Mouse (Mus musculus) bone marrow macrophage, adult 2 months (primary cell): Measurements from ENCODE around the gene Cnih2. TPM values are rescaled to one million over a fixed set of nuclear protein-coding genes. Genes with fewer than 3 reads are reported as not detected.

Experiments used
- H3K27ac ChIP-seq: 2 replicates; pipeline ENCODE4 v1.5.1; 2012; ENCODE audit warnings: low read depth, low read length; ENCODE audit not compliant: insufficient read depth
- H3K4me1 ChIP-seq: 2 replicates; pipeline ENCODE4 v1.6.1; 2012; ENCODE audit warnings: low read length; ENCODE audit not compliant: control insufficient read depth, insufficient read depth
- H3K4me3 ChIP-seq: 2 replicates; pipeline ENCODE4 v1.5.1; 2012; ENCODE audit warnings: mild to moderate bottlenecking, low read length, moderate library complexity; ENCODE audit not compliant: insufficient read depth
- CTCF ChIP-seq: IDR thresholded peaks from 2 replicates; pipeline ENCODE4 v1.5.1; 2012; ENCODE audit warnings: low read depth, mild to moderate bottlenecking, low read length, moderate library complexity
- POLR2A ChIP-seq: IDR thresholded peaks from 2 replicates; pipeline ENCODE4 v1.6.1; 2012; ENCODE audit warnings: mild to moderate bottlenecking, low read depth, low read length, borderline replicate concordance
- polyA plus RNA-seq: library from polyadenylated mRNA; stranded (reverse); fragments of >200 nt; gene quantifications from 2 replicates; pipeline ENCODE4 v1.2.4, GENCODE M21; 2012; ENCODE audit not compliant: missing spikeins, insufficient read depth, insufficient read length

Gene Cnih2
- polyA plus RNA-seq, 1 experiment, result not detected

GRCm38 (mm10) chr19:5069486-5069885, 28.8 kb downstream of the Cnih2 start:
- no peak for TF ChIP-seq CTCF
- no peak for TF ChIP-seq POLR2A
- Histone ChIP-seq H3K27ac (no peak overlapping the region), H3K4me1 (peaks cover 12% of the 10 kb centered on the region; the same call in 1 of the 2 replicates), H3K4me3 (no peak overlapping the region)

GRCm38 (mm10) chr19:5068570-5069234, 29.6 kb downstream of the Cnih2 start:
- Histone ChIP-seq H3K4me1 (peaks cover 8% of the 10 kb centered on the region; the same call in 1 of the 2 replicates), H3K27ac (no peak overlapping the region), H3K4me3 (no peak overlapping the region)
- TF ChIP-seq POLR2A, result no peak
- TF ChIP-seq CTCF, result no peak

- Histone ChIP-seq H3K27ac (no peak within 1 kb of the TSS), H3K4me3 (no peak within 1 kb of the TSS), H3K4me1 (peaks cover 6% of the 10 kb centered on the region; the same call in 1 of the 2 replicates)
- TF ChIP-seq POLR2A (no peak), CTCF (no peak)
Observed at GRCm38 (mm10) chr19:5067867-5068569, 30.3 kb downstream of the Cnih2 start, which contains the start of gene Cd248. Cd248 (plus strand) TSS chr19:5068078.

GRCm38 (mm10) chr19:5067040-5067799, 31.1 kb downstream of the Cnih2 start:
- no peak for TF ChIP-seq CTCF
- no peak for TF ChIP-seq POLR2A
- H3K27ac ChIP-seq, result no peak overlapping the region
- peaks cover under 1% of the 10 kb centered on the region; the same call in 1 of the 2 replicates for H3K4me1 ChIP-seq
- no peak overlapping the region for H3K4me3 ChIP-seq

- no peak overlapping the region for H3K27ac ChIP-seq
- H3K4me3 ChIP-seq, result no peak overlapping the region
- no peaks in the 10 kb centered on the region for H3K4me1 ChIP-seq
- TF ChIP-seq CTCF (no peak), POLR2A (no peak)
Observed at GRCm38 (mm10) chr19:5065104-5065503, 33.2 kb downstream of the Cnih2 start.

- no peaks in the 10 kb centered on the region for H3K4me1 ChIP-seq
- no peak overlapping the region for H3K4me3 ChIP-seq
- TF ChIP-seq CTCF, result no peak
- TF ChIP-seq POLR2A, result no peak
- no peak overlapping the region for H3K27ac ChIP-seq
Observed at GRCm38 (mm10) chr19:5062446-5062845, 35.9 kb downstream of the Cnih2 start.

GRCm38 (mm10) chr19:5062041-5062440, 36.3 kb downstream of the Cnih2 start:
- Histone ChIP-seq H3K4me1 (no peaks in the 10 kb centered on the region), H3K27ac (no peak overlapping the region), H3K4me3 (no peak overlapping the region)
- TF ChIP-seq CTCF (no peak), POLR2A (no peak)

GRCm38 (mm10) chr19:5060365-5061330, 37.7 kb downstream of the Cnih2 start:
- TF ChIP-seq CTCF, result no peak
- no peak for TF ChIP-seq POLR2A
- no peak overlapping the region for H3K27ac ChIP-seq
- no peak overlapping the region for H3K4me3 ChIP-seq
- H3K4me1 ChIP-seq, result no peaks in the 10 kb centered on the region
